Mouse (Mus musculus) olfactory bulb, adult 2 months (tissue): ENCODE data around the gene Slc7a15.

Experiments
- CTCF ChIP-seq: fragments of 200-500 bp; IDR thresholded peaks from 2 replicates; pipeline ENCODE4 v1.5.1; 2012; ENCODE audit warnings: low read depth, mild to moderate bottlenecking, low read length, moderate library complexity; ENCODE audit not compliant: insufficient read depth
- POLR2A ChIP-seq: fragments of 200-500 bp; IDR thresholded peaks from 2 replicates; pipeline ENCODE4 v1.6.1; 2012; ENCODE audit warnings: mild to moderate bottlenecking, low read depth, low read length, moderate library complexity; ENCODE audit not compliant: insufficient read depth

DNA sequence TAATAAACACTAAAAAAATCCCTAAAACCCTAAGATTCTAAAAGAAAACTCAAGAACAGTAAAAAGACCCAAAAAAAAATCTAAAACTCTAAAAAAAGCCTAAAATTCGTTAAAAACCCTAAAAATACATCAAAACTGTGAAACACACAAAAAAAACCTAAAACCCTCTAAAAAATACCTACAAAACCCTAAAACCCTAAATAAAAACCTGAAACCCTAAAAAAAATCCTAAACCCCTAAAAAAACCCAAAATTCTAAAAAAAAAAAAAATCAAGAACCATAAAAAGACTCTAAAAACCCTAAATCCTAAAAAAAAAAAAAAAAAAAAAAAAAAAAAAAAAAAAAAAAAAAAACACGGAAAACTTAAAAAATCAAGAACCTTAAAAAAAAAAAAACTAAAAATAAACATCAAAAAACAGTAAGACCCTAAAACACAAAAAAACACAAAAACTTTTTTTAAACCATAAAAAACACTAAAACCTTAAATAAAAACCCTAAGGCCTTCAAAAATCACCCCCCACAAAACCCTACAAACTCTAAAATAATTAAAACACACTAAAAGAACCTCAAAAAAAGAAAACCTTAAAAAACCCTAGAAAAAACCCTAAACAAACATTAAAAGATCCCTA is 34.0 kb upstream of the Slc7a15 start:
- TF ChIP-seq POLR2A (no peak), CTCF (no peak)
